Mouse (Mus musculus) frontal cortex, postnatal 25 days (tissue): ENCODE results near the gene Lpp.
A peak's percentile ranks its signal among the peaks of the same experiment; 100 is the strongest.

ENCODE experiments used
- DNase-seq, 2 experiments: peaks; one replicate each; pipeline ENCODE4 v3.0.0; 2022; ENCODE audit warnings: low spot score in 2 of 2

The Lpp gene

DNA sequence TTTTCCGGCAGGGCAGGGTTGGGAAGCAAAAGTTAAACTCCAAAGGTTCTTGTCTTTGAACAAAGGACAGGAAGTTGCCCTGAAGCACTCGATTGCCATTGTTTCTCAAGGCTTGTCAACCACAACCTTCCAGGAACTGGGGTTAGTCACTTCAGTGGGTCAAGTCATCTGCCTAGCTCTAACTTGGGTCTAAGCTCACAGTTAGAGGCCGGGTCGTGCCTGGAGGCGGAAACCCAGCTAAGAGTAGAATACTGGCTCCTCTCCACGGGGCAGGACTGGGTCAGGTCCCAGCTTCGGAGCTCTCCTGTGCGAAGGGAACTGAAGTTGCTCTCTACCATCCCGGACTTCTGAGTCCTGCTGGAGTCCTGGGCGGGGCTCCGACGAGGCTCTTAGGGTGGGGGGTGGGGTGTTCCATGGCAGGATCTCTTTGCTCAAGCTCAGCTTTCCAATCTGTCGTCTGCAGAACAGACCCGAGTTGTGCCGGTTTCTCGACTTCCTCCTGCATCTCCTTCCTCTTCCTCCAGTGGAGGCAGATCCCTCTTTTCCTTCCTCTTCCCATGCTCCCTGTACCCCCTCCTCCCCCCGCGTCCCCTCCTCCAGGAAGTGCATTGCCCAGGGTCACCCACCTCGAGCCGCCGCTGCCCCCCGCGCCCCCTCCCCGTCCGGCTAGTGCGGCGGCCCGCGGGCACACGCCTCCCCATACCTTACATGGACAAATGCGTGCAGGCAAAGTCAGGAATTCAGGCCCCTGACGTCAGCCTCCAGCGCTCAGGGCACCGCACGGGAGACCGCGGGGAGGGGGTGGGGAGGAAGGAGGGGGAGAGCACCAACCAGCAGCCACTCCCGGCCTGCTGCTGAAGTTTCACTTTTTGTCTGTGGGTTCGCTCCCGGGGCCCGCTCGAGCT, at the start of gene Lpp:
Gene Lpp, plus strand, starts transcription at position 857 of the 905 bp plus-strand sequence.
- DNase-seq: peak in 1 of 2 experiments; percentile 18

DNA sequence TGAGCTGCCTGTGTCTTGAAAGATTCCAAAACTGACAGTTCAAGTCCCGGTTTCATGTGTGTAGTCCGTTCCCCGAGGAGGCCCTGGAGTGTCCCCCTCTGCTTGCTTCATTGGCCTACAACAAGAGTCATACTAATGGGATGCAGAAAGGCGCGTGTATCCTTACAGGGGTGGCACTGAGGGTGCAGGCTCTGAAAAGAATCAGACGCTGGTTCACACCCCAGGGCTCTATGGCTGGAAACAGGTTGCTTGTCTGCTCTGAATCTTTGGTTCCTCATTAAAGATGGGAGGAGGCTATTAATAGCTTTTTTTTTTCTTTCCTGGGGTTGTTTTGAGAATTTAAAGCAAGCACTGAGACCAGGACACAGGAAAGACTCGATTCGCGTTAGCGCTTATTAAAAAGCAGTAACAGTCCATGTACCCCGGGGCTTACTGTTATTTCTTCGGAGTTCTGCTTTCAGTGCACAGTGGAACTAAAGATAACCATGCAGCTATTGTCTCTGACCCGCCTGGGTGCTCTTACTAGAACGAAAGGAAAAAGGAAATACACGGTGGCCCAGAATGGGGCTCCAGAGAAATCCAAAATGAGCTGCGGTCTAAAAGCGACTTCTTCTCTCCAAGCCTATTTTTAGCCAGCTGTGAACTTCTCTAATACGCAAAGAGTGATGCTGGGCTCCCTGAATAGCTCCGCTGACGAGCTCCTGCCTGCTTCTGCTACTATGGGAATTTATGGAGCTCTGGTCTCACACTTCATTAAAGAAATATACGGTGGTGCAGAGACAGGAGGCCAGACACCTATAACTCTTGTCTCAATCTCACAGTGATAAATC, 45.5 kb upstream of the Lpp start:
- peak in 1 of 2 experiments; percentile 20 for DNase-seq

DNA sequence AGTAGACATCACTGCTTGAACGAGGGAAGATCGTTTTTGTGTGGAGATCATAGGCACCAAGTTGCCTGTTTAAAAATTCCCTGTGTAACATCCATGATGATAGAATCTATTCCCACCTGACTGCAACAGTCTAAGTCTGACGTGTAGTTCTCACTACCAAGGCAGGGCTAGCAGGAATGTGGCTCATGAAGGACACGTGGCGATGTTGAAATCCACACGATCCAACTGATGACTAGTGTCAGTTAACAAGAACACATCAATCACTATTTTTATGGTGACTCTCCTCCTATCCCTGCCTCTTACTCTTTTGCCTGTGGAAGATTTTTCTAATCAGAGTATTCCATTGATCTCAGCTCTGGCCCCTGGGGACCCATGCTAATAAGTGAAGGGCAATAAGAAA, 43.0 kb upstream of the Lpp start:
- no peak for DNase-seq

DNA sequence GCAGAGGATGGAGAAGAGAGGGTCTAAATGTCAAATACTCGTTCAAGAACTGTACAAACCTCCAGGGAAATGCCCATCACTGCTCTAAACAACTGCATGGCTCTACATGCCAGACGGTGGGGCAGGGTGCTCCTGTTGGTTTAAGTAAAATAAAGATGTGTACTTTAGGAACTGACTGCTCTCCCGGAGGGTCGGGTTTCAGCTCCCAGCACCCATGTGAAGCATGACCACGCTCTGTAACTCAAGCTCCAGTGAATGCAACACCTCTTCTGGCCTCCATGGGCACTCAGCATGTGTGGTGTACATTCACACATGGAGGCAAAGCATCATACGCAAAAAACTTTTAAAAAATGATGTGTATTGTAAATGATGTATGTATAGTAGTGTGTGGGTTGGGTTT, 42.6 kb upstream of the Lpp start:
- no peak for DNase-seq

DNA sequence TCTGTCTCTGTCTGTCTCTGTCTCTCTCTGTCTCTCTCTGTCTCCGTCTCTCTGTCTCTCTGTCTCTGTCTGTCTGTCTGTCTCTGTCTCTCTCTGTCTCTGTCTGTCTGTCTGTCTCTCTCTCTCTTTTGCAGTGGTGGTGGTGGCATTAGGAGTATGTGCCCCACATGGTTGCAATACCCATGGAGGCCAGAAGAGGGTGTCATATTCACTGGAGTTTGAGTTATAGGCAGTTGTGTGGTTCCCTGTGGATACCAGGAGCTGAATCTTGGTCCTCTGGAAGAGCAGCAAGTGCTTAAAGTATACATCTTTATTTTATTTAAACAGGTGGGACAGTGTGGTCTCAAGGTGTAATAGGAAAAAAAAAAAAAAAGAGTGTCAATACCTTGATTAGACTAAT, 41.5 kb upstream of the Lpp start:
- DNase-seq: no peak

DNA sequence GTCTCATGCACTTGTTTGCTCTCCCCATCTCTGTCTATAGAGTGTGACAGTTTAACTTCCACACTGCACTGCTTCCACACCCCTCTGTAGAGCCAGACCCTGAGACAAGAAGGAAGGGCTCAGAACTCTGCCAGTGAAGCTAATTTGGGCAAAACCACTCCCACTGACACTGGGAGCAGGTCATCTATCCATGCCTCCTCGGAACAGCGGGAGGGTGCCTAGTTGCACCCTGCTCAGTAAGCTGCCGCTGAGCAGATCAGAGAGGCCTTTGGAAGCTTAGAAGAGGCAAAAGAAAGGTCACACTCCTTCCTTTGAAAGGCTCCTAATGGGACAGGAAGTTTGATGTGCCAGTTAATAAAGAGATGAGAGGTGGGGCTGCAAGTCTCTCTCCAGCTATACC, 39.5 kb upstream of the Lpp start:
- no peak for DNase-seq

DNA sequence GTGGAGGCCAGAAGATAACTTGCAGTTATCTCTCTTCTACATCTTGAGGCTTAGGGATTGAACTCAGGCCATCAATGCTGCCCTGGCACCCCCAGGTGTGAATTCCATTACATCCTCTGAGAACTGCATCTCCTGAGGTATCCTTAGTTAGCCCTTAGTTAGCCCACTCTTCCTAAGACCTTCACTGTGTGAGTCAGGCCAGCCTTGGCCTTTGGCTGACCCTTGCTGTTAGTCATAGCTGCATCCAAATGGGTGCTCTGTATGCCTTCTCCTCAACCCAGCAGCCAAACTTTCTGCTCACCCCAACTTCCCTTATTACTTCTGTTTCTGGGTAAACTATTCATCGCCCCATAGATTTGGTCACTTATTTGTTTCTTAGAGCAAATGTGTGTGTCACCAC, 31.6 kb upstream of the Lpp start:
- no peak for DNase-seq

DNA sequence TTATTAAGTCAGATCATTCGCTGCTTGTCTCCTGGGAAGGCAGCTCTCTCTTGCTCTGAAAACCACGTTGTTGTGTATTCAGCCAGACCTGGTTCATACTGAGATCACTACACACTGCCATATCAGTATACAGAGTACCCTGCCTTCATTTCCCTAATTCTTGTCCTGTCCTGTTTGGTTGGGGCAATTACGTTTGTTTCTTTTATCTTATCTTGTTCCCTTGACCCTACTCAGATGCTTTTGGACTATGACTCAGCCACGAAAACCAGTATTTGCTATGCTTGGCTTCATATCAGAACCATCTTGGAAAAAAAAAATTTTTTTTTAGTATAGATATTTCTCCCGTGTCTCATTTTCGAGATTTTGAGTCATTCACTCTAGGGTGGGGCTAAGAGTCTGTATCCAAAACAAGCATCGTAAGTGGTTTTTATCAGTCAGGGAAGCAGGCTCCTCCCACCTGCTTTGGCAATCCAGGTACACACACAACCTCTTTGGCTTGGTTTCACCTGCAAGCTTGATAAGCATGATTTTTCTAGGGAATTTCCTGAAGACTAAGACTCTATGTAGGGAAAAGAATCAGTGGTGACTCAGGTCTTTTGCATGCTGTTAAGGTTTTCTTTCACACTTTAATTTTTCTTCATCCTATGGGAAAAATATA, 29.1 kb upstream of the Lpp start:
- no peak for DNase-seq

DNA sequence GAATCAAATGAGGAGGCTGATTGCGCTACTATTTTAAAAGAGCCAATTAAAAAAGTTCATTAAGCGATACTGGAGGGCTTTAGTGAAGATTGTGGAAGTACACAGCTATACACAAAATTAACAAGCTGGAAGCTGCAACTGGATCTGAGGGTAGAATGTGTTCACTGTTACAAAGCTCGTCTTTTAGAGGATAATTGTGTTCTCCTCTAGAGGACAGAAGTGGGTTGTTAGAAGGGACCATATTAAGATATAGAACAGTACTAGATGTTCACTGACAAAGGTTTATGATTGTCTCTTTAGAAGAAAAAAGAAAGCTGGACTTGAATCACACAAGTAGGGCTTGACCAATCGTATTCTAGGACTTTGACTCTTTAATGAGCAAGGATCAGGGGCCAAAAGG, 27.4 kb upstream of the Lpp start:
- DNase-seq: no peak

DNA sequence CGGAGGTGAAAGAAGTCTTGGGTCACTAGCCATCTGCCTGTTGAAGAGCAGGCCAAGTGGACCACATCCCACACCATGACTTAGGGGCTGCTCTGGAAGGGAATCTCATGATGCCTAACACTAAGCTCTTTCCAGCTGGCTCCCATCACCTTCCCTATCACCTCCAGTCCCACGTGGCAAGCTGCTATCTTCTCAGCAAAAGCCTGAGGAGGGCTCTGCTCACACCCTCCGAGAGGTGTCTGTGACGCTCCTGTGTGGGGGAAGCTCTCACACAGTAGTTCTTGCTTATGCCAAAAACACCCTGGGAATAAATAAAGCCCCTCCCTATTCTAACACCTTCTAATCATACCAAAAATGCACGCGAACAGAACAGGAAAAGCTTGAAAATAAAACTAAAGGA, 26.2 kb upstream of the Lpp start:
- DNase-seq: no peak

DNA sequence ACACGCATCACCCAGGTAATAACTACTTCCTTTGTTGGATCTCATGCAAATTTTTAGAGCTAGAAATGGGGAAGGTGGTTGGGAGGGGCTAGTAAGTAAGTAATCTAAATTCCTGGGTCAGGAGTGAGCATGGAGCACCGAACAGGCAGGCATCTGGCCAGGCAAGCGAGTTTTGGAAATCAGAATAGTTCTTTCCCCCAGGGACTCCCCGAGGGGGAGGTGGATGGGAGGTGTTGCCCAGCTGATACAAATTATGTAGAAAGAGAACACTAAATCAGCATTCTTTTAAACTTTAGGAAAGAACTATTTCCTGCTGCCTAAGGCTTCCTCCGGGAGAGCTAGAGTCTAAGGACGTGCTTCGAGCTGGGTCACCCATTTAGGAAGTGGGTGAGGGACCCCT, 25.8 kb upstream of the Lpp start:
- DNase-seq: no peak

DNA sequence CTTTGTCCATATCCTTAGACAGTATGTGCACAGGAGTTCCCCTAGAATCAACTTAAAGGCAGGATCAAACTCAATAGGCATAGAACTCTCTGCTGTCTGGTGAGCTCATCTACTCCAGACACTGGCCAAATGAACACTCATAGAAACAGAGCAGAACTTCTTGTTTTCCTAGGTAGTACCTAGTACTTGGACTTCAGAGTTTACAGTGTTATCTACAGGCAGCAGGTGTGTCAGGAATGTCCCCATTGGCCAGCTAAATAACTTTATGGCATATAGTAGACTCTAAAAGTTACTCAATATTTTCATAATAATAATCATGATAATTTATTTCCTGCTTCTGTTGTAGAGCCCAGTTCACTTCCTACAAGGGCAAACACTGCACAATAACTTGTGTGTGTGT, 16.8 kb upstream of the Lpp start:
- DNase-seq: no peak

DNA sequence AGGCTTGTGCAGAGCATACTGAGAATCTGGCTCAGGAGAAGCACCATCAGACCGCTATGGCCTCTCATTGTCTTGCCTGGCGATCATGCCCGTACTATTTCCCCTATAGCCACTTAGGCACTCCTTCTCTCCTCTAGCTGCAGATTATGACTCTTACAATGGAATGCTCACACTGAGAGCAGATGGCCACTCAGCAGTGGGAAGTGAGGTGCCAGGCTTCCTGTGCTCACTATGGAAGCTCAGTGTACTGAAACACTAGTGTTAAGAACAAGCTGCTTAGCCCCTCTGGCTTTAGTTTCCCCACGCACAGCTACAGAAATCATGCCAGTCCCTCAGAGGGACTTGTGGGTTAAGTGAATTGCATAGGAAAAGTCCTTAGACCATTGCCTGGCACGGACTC, 2.7 kb upstream of the Lpp start:
- DNase-seq: no peak

DNA sequence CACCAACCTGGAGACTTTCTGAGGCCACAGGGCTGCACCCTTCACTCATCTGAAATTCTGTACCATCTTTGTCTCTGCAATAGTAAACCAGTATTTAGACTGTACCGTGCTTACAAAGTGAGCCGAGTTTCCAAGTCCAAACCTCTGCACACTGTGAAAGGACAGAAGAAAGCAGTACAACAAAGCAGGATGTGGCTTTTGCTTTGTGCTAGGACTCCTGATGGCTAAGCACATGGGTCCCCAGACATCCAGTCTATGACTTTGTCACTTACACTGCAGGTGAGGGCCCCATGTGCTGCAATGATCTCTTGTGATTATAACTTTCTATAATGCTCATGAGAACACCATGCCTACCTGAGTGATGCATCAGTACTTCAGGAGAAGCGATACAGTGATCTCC, 2.2 kb upstream of the Lpp start:
- no peak for DNase-seq

DNA sequence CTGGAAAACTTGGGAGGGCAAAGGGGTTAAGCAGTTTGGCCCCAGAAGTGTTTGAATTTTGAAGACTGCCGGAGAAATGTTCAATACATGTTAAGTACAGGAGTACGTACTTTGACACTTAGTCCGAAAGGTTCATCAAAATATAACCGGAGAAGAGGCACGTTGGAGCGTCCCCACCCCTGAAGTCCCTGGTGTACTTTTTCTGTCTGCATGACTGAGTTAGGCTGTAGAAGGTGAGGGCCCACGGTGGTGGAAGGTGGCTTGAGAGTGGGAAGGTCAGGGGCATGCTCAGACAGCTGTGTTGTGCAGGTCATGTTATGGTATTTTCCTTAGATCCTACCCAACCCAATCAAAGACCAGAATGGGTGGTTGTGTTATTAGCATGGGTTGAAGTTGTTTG, 1.4 kb upstream of the Lpp start:
- no peak for DNase-seq

DNA sequence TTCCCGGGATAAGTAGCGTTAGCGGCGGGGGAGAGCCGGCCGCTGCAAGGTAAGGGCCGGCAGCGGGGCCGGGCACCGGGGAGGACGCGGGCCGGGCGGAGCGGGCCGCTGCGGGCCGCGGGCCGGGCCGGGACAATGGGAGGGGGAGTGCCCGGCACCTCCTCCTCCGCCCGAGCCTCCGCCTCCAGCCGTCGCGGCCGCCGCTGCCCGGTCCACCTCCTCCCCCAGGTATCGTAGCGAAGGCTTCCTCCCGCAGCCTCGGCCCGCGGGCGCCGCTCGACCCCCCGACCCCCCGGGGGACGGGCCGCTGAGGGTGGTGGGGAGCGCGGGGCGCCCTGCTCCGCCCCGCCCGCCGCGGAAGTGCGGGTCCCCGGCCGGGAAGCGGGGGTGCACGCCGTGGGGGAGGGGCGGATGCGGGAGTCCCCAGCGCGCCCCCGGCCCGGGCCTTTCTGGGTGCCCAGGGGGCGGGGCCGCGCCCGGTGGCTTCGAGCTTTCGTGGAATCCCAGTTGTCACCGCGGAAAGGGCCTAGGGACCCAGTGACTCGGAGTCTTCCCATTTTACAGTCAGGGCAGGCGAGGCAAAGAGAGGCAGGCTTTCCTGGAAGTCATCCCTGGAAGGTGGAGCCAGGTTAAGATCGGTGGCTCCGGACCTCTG, 376 bp downstream of the Lpp start:
- peak in 1 of 2 experiments; percentile 16 for DNase-seq

DNA sequence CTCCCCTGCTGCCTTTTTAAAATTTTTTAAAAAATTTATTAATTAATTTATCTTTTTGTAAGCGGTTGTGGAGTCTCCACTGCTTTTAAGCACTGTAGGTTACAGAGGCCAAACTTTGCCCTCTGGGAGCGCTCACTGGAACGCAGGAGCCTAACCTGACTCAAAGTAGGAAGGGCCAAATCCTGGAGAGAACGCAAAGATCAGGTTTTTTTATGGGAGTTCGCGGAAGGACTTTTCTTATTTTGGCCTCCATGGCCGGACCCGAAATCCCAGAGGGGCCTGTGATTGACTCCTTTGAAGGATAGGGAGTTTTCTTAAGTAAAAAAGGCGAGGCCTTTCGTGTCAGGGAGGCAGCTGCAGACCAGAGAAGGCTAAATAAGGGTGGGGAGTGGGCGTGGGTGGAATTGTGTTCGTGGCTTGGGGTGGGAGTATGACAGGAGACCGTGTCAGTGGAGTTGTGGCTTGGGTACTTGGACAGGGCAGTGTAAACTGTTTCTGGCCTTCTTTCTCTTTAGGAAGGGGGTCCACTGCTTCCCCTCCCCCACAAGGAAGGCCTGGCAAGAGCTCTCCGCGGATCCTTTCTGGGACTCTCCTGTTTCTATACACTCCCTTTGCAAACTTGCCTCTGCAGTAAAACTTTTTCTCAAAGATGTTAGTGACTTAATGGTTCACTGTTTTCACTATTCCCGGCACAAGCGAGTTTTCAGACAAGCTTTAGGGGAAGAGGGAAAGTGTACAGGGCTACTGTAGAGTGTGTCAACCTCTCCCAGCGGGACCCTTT, 1.1 kb downstream of the Lpp start:
- no peak for DNase-seq

DNA sequence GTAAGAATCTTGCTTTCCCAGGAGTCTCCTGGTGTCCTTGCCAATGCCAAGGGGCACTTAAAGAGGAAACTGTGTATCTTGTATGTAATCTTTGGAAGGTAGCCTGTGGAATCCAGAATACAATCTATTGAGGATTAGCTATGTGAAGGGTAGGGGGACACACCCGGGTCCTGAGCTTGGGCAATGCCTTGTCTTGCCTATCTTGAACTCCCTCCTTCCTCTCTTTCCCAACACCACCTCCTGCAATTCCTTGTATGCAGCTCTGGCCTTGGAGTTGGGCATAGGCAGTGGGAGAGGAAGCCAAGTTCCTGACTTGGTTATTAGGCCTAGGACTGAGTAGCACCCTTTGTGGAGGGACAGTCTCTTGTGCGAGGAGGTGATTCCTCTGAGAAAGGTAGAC, 1.8 kb downstream of the Lpp start:
- no peak for DNase-seq

DNA sequence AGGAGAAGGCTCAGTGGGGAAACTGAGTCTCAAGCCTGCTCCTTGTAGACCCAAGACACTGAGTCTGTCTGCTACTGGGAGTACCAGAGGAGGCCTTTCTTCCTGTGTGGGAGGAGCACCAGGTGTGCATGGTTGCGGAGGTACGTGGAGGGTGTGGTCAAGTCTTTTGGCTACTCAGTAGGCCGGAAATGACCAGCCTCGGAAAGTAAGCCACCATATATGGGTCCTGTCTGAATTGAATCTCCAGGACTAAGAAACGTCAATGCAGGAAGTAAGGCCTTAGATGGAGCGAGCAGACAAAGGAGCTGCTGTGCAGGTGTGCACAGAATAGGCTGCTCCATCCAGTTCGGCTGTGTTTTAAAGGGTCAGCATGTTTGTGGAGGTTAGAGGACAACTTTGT, 3.2 kb downstream of the Lpp start:
- DNase-seq: no peak

DNA sequence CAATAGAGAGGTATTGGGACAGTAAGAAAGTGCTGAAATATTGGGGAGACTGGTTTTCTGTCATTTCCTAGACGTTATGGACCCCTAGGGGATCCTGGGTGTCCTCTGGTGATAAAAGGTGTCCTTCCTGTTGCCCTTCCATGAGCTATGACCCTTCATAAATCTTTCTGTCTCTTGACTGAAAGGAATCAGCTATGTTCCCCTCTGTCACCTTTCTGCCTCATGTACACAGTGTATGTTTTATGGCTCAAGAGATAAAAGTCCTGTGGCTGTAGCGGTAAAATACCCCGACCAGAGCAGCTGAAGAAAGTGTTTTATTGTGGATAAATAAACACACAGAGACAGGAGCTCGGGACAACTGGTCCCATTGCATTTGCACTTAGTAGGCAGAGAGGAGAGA, 5.2 kb downstream of the Lpp start:
- no peak for DNase-seq

DNA sequence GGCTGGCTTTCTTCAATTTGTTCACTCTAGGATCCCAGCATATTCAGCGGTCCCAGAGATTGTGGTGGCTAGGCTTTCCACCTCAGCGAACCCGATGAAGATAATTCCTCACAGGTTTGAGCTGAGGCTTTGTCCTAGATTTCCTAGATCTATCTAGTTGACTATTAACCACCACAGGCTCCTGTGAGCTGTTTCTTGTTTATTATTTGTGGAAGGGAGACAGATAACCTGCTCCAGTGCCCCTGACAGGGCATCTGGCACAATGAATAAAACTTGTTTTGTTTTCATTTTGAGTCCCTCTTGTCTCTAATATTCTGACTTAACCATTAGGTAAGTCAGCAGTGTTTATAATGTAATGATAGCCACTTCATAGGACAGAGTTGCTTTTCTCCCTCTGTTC, 5.6 kb downstream of the Lpp start:
- DNase-seq: no peak
